Mouse (Mus musculus) heart, embryonic 12.5 days (tissue): Measurements from ENCODE around the gene Uvssa. TPM values are rescaled to one million over a fixed set of nuclear protein-coding genes. Genes with fewer than 3 reads are reported as not detected.
A peak's percentile ranks its signal among the peaks of the same experiment; 100 is the strongest.
"Not testable (repeated sequence)": the region's sequence is repeated elsewhere in the genome, so short reads cannot be mapped to it uniquely, and the experiment has no call there.

Experiments used
- ATAC-seq: fragments of 200-750 bp; cut with Nextera tagmentation; 2 replicates; pipeline ENCODE4 v1.8.0; 2017; ENCODE audit warnings: moderate TSS enrichment, moderate library complexity; ENCODE audit not compliant: insufficient number of reproducible peaks, low FRiP score
- H3K27ac ChIP-seq: fragments of 300-500 bp; sonication (generic); 2 replicates; pipeline ENCODE4 v1.5.1; 2016; ENCODE audit warnings: mild to moderate bottlenecking, moderate library complexity; ENCODE audit not compliant: poor library complexity, severe bottlenecking
- H3K27me3 ChIP-seq: fragments of 300-500 bp; sonication (generic); replicated peaks from 2 replicates; pipeline ENCODE4 v1.6.1; 2016; ENCODE audit warnings: mild to moderate bottlenecking, moderate library complexity
- H3K36me3 ChIP-seq: fragments of 300-500 bp; sonication (generic); 2 replicates; pipeline ENCODE4 v1.6.1; 2016; ENCODE audit warnings: mild to moderate bottlenecking, moderate library complexity
- H3K4me1 ChIP-seq: fragments of 300-500 bp; sonication (generic); replicated peaks from 2 replicates; pipeline ENCODE4 v1.6.1; 2016; ENCODE audit warnings: mild to moderate bottlenecking
- H3K4me2 ChIP-seq: fragments of 300-500 bp; sonication (generic); 2 replicates; pipeline ENCODE4 v1.6.1; 2016; ENCODE audit warnings: mild to moderate bottlenecking, moderate library complexity
- H3K4me3 ChIP-seq: fragments of 300-500 bp; sonication (generic); 2 replicates; pipeline ENCODE4 v1.5.1; 2016; ENCODE audit warnings: mild to moderate bottlenecking
- H3K9ac ChIP-seq: fragments of 300-500 bp; sonication (generic); 2 replicates; pipeline ENCODE4 v1.6.1; 2016; ENCODE audit warnings: mild to moderate bottlenecking, moderate library complexity
- H3K9me3 ChIP-seq: fragments of 300-500 bp; sonication (generic); replicated peaks from 2 replicates; pipeline ENCODE4 v1.6.1; 2016; ENCODE audit warnings: mild to moderate bottlenecking, moderate library complexity
- WGBS: fragments of 180-500 bp; shearing (Covaris S2); methylation state at CpG from one replicate; pipeline ENCODE4 v1.1.7; 2016; 5-methylcytosine and 5-hydroxymethylcytosine counted together
- polyA plus RNA-seq: library from polyadenylated mRNA; unstranded; fragments of >200 nt; fragmentation: Nextera tagmentation; extraction: Ambion mirVana; gene quantifications from 2 replicates; pipeline ENCODE4 v1.2.1, GENCODE M21; 2016

Gene Uvssa
- 4.1 and 4.6 TPM in 2 replicates for polyA plus RNA-seq

- H3K4me2 ChIP-seq, result peak within 1 kb of the TSS; percentile 92
- peak; percentile 97 for ATAC-seq
- H3K9ac ChIP-seq, result peak within 1 kb of the TSS; percentile 84
- H3K9me3 ChIP-seq, result no peaks in the 10 kb centered on the region
- H3K4me3 ChIP-seq, result peak within 1 kb of the TSS; percentile 65
- peaks cover 25% of the 10 kb centered on the region for H3K36me3 ChIP-seq
- WGBS, result under 1% methylated on average over 46 of the region's 46 CpGs
- H3K27me3 ChIP-seq, result no peaks in the 10 kb centered on the region
- H3K27ac ChIP-seq, result peak within 1 kb of the TSS; percentile 94
- H3K4me1 ChIP-seq, result peaks cover 15% of the 10 kb centered on the region
Observed at GRCm38 (mm10) chr5:33378302-33378854, at the start of gene Uvssa. Gene Uvssa (plus strand): TSS chr5:33378549.

- Histone ChIP-seq H3K36me3 (peaks cover 16% of the 10 kb centered on the region; the same call in 1 of the 2 replicates), H3K9ac (peak overlapping the region; percentile 71), H3K4me3 (peak overlapping the region; percentile 90), H3K27me3 (no peaks in the 10 kb centered on the region), H3K9me3 (peaks cover 9% of the 10 kb centered on the region), H3K27ac (peak overlapping the region; percentile 73), H3K4me1 (peaks cover 24% of the 10 kb centered on the region), H3K4me2 (peak overlapping the region; percentile 66)
- ATAC-seq, result no peak
- 20% methylated on average over 18 of the region's 18 CpGs for WGBS
Observed at GRCm38 (mm10) chr5:33334381-33335272, 43.7 kb upstream of the Uvssa start.

- Histone ChIP-seq H3K4me3 (peak within 1 kb of the TSS; percentile 90), H3K4me1 (peaks cover 29% of the 10 kb centered on the region), H3K27ac (peak within 1 kb of the TSS; percentile 85), H3K36me3 (peaks cover 16% of the 10 kb centered on the region; the same call in 1 of the 2 replicates), H3K9ac (peak within 1 kb of the TSS; percentile 95), H3K4me2 (peak within 1 kb of the TSS; percentile 91), H3K27me3 (no peaks in the 10 kb centered on the region), H3K9me3 (peaks cover 9% of the 10 kb centered on the region)
- WGBS, result under 1% methylated on average over 68 of the region's 71 CpGs
- peak; percentile 100 for ATAC-seq
Observed at GRCm38 (mm10) chr5:33335273-33335976, 42.9 kb upstream of the Uvssa start, which contains the start of gene Maea. Gene Maea (plus strand): TSS chr5:33335509.

GRCm38 (mm10) chr5:33335977-33336360, 42.4 kb upstream of the Uvssa start:
- ATAC-seq, result peak; percentile 47
- peak overlapping the region; percentile 95 for H3K9ac ChIP-seq
- peaks cover 35% of the 10 kb centered on the region for H3K4me1 ChIP-seq
- peak overlapping the region; percentile 91 for H3K4me2 ChIP-seq
- H3K36me3 ChIP-seq, result peaks cover 16% of the 10 kb centered on the region; the same call in 1 of the 2 replicates
- H3K27ac ChIP-seq, result peak overlapping the region; percentile 85
- WGBS, result 0% methylated on average over 31 of the region's 31 CpGs
- H3K4me3 ChIP-seq, result peak overlapping the region; percentile 90
- H3K9me3 ChIP-seq, result peaks cover 9% of the 10 kb centered on the region
- H3K27me3 ChIP-seq, result no peaks in the 10 kb centered on the region

GRCm38 (mm10) chr5:33337206-33337605, 41.1 kb upstream of the Uvssa start:
- Histone ChIP-seq H3K36me3 (peaks cover 16% of the 10 kb centered on the region; the same call in 1 of the 2 replicates), H3K4me3 (peak overlapping the region; percentile 26), H3K9me3 (peaks cover 9% of the 10 kb centered on the region), H3K27ac (peak overlapping the region; percentile 25; the same call in 1 of the 2 replicates), H3K9ac (0 out of 2 replicates have a peak overlapping the region, but pooled peaks have one; percentile 25), H3K27me3 (no peaks in the 10 kb centered on the region), H3K4me2 (peak overlapping the region; percentile 91), H3K4me1 (peaks cover 45% of the 10 kb centered on the region)
- ATAC-seq, result no peak
- WGBS, result 49% methylated on average over 8 of the region's 8 CpGs

GRCm38 (mm10) chr5:33341165-33341564, 37.2 kb upstream of the Uvssa start:
- H3K27ac ChIP-seq, result no peak overlapping the region
- no peaks in the 10 kb centered on the region for H3K9me3 ChIP-seq
- peaks cover 25% of the 10 kb centered on the region for H3K36me3 ChIP-seq
- no peak overlapping the region for H3K4me3 ChIP-seq
- no peaks in the 10 kb centered on the region for H3K27me3 ChIP-seq
- no peak overlapping the region for H3K4me2 ChIP-seq
- ATAC-seq, result no peak
- WGBS, result 85% methylated on average over 6 of the region's 6 CpGs
- peaks cover 74% of the 10 kb centered on the region for H3K4me1 ChIP-seq
- H3K9ac ChIP-seq, result no peak overlapping the region

GRCm38 (mm10) chr5:33342248-33342647, 36.1 kb upstream of the Uvssa start:
- not testable (repeated sequence) for H3K9me3 ChIP-seq, H3K9ac ChIP-seq, H3K4me3 ChIP-seq, H3K27me3 ChIP-seq, H3K4me2 ChIP-seq, H3K27ac ChIP-seq, ATAC-seq
- Histone ChIP-seq H3K4me1 (peaks cover 73% of the 10 kb centered on the region), H3K36me3 (peaks cover 25% of the 10 kb centered on the region)
- 68% methylated on average over 3 of the region's 3 CpGs for WGBS

GRCm38 (mm10) chr5:33342821-33343220, 35.5 kb upstream of the Uvssa start:
- Histone ChIP-seq H3K4me2 (no peak overlapping the region), H3K4me1 (peaks cover 73% of the 10 kb centered on the region), H3K9ac (no peak overlapping the region), H3K27ac (no peak overlapping the region; the same call in 1 of the 2 replicates), H3K27me3 (no peaks in the 10 kb centered on the region), H3K4me3 (no peak overlapping the region), H3K36me3 (peaks cover 22% of the 10 kb centered on the region), H3K9me3 (no peaks in the 10 kb centered on the region)
- no peak for ATAC-seq

GRCm38 (mm10) chr5:33343571-33343970, 34.8 kb upstream of the Uvssa start:
- Histone ChIP-seq H3K4me1 (peaks cover 67% of the 10 kb centered on the region), H3K9me3 (no peaks in the 10 kb centered on the region), H3K36me3 (peaks cover 17% of the 10 kb centered on the region; the same call in 1 of the 2 replicates), H3K27ac (no peak overlapping the region), H3K27me3 (no peaks in the 10 kb centered on the region), H3K4me3 (no peak overlapping the region), H3K4me2 (no peak overlapping the region), H3K9ac (no peak overlapping the region)
- no peak for ATAC-seq

GRCm38 (mm10) chr5:33344070-33344469, 34.3 kb upstream of the Uvssa start:
- no peaks in the 10 kb centered on the region for H3K9me3 ChIP-seq
- no peaks in the 10 kb centered on the region for H3K27me3 ChIP-seq
- whole genome bisulfite sequencing, result 71% methylated on average over 3 of the region's 3 CpGs
- H3K4me1 ChIP-seq, result peaks cover 67% of the 10 kb centered on the region
- no peak overlapping the region for H3K27ac ChIP-seq
- no peak for ATAC-seq
- H3K4me2 ChIP-seq, result no peak overlapping the region
- no peak overlapping the region; the same call in 1 of the 2 replicates for H3K9ac ChIP-seq
- H3K36me3 ChIP-seq, result peaks cover 14% of the 10 kb centered on the region; the same call in 1 of the 2 replicates
- no peak overlapping the region for H3K4me3 ChIP-seq
